Mouse (Mus musculus) hindbrain, embryonic 11.5 days (tissue): Measurements from ENCODE around the gene Spem1. TPM values are rescaled to one million over a fixed set of nuclear protein-coding genes. Genes with fewer than 3 reads are reported as not detected.

Source experiments
- ATAC-seq: fragments of 200-750 bp; cut with Nextera tagmentation; 2 replicates; pipeline ENCODE4 v1.8.0; 2017; ENCODE audit warnings: mild to moderate bottlenecking, moderate TSS enrichment, moderate library complexity; ENCODE audit not compliant: low FRiP score
- DNase-seq: peaks from one replicate; pipeline ENCODE4 v3.0.0-alpha.2; 2015; ENCODE audit warnings: low spot score
- H3K27ac ChIP-seq: fragments of 300-500 bp; sonication (generic); 2 replicates; pipeline ENCODE4 v1.5.1; 2014; ENCODE audit warnings: mild to moderate bottlenecking, low read depth, low read length
- H3K27me3 ChIP-seq: fragments of 300-500 bp; sonication (generic); 2 replicates; pipeline ENCODE4 v1.6.1; 2014; ENCODE audit warnings: mild to moderate bottlenecking, low read length, moderate library complexity, mixed read lengths; ENCODE audit not compliant: control insufficient read depth, insufficient read depth
- H3K36me3 ChIP-seq: fragments of 300-500 bp; sonication (generic); 2 replicates; pipeline ENCODE4 v1.6.1; 2014; ENCODE audit warnings: mild to moderate bottlenecking, low read length, moderate library complexity, mixed read lengths; ENCODE audit not compliant: control insufficient read depth, insufficient read depth
- H3K4me1 ChIP-seq: fragments of 300-500 bp; sonication (generic); replicated peaks from 2 replicates; pipeline ENCODE4 v1.6.1; 2014; ENCODE audit warnings: low read length, mixed read lengths; ENCODE audit not compliant: control insufficient read depth, insufficient read depth
- H3K4me2 ChIP-seq: fragments of 300-500 bp; sonication (generic); replicated peaks from 2 replicates; pipeline ENCODE4 v1.6.1; 2014; ENCODE audit warnings: mild to moderate bottlenecking, low read depth, low read length
- H3K4me3 ChIP-seq: fragments of 300-500 bp; sonication (generic); 2 replicates; pipeline ENCODE4 v1.5.1; 2014; ENCODE audit warnings: low read depth, low read length
- H3K9ac ChIP-seq: fragments of 300-500 bp; sonication (generic); 2 replicates; pipeline ENCODE4 v1.6.1; 2014; ENCODE audit warnings: low read depth, low read length
- H3K9me3 ChIP-seq: fragments of 300-500 bp; sonication (generic); 2 replicates; pipeline ENCODE4 v1.6.1; 2016; ENCODE audit warnings: low read length; ENCODE audit not compliant: control insufficient read depth
- WGBS: fragments of 180-500 bp; shearing (Covaris S2); extraction: QIAGEN DNeasy Blood & Tissue Kit; methylation state at CpG from one replicate; pipeline ENCODE4 v1.1.7; 2014; 5-methylcytosine and 5-hydroxymethylcytosine counted together
- polyA plus RNA-seq: library from polyadenylated mRNA; unstranded; fragments of >200 nt; fragmentation: Nextera tagmentation; extraction: Ambion mirVana; gene quantifications from 2 replicates; pipeline ENCODE4 v1.2.1, GENCODE M21; 2014

Spem1 gene
- polyA plus RNA-seq, 1 experiment from 2014 or later: 0.17 TPM

DNA sequence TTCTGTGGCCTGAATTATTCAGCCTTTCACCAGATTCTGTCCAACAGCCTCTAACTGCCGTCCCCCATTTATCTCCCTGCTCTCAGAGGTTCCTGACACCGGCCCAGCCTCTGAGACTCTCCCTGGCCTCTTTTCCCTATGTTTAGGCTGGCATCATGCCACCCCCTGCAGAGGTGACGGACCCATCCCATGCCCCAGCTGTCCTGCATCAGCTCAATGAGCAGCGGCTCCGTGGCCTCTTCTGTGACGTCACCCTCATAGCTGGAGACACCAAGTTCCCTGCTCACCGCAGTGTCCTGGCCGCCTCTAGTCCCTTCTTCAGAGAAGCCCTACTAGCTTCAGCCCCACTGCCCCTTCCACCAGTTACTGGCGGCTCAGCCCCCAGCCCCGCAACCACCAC lies 46.3 kb downstream of the Spem1 start:
- DNase-seq (no peak), ATAC-seq (no peak)
- Histone ChIP-seq H3K9ac (no peak overlapping the region), H3K9me3 (no peaks in the 10 kb centered on the region), H3K27me3 (peaks cover 6% of the 10 kb centered on the region; the same call in 1 of the 2 replicates), H3K4me3 (no peak overlapping the region), H3K27ac (no peak overlapping the region), H3K36me3 (no peaks in the 10 kb centered on the region), H3K4me2 (no peak overlapping the region), H3K4me1 (no peaks in the 10 kb centered on the region)
- WGBS: 64% methylated on average over 10 of the region's 10 CpGs

DNA sequence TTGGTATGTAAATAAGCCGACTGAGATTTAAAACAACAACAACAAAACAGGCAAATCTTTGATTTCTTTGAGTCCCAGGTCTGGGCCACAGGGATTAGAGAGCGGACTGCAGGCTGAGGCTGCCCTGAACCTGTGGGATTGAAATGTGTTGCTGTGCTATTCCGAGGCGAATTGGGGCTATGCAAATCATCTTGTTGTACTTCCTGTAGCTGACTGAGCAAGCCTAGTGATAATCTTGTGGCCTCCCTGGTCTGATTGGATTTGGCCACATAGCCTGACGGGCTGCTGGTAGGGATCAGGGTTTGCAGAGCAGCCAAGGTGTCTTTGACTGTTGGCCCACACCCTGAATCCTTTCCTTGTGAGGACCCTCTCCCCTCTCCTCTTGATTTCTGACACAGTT lies 47.0 kb downstream of the Spem1 start:
- WGBS: 58% methylated on average over 5 of the region's 5 CpGs
- no peaks in the 10 kb centered on the region for H3K9me3 ChIP-seq
- H3K4me1 ChIP-seq: no peaks in the 10 kb centered on the region
- H3K4me2 ChIP-seq: no peak overlapping the region
- peaks cover 6% of the 10 kb centered on the region; the same call in 1 of the 2 replicates for H3K27me3 ChIP-seq
- no peaks in the 10 kb centered on the region for H3K36me3 ChIP-seq
- ATAC-seq (no peak), DNase-seq (no peak)
- no peak overlapping the region for H3K4me3 ChIP-seq
- no peak overlapping the region for H3K9ac ChIP-seq
- no peak overlapping the region for H3K27ac ChIP-seq

Other genes with a start within 250 kb of the Spem1 start
- gene Wrap53, start 241.9 kb downstream of the Spem1 start, polyA plus RNA-seq: 36.6 and 37.8 TPM in 2 replicates
- 156 and 159 TPM in 2 replicates for gene Trp53, start 241.8 kb downstream of the Spem1 start, polyA plus RNA-seq
- 11.7 and 13.1 TPM in 2 replicates for gene Atp1b2, start 216.2 kb downstream of the Spem1 start, polyA plus RNA-seq
- gene Shbg, start 204.3 kb downstream of the Spem1 start, polyA plus RNA-seq: 0.17 TPM in 1 of 2 replicates, not detected in the other
- 15.0 and 20.6 TPM in 2 replicates for gene Sat2, start 200.2 kb downstream of the Spem1 start, polyA plus RNA-seq
- gene Fxr2, start 189.2 kb downstream of the Spem1 start, polyA plus RNA-seq: 30.1 and 31.3 TPM in 2 replicates
- not detected in 2 replicates for gene Sox15, start 166.9 kb downstream of the Spem1 start, polyA plus RNA-seq
- 28.0 and 45.3 TPM in 2 replicates for gene Mpdu1, start 159.5 kb downstream of the Spem1 start, polyA plus RNA-seq
- 8.2 and 8.7 TPM in 2 replicates for gene Cd68, start 156.0 kb downstream of the Spem1 start, polyA plus RNA-seq
- gene Eif4a1, start 149.8 kb downstream of the Spem1 start, polyA plus RNA-seq: 891 and 905 TPM in 2 replicates
- 85.8 and 101 TPM in 2 replicates for gene Senp3, start 140.1 kb downstream of the Spem1 start, polyA plus RNA-seq
- not detected in 2 replicates for gene Tnfsf13, start 136.4 kb downstream of the Spem1 start, polyA plus RNA-seq
- gene Tnfsf12, start 126.3 kb downstream of the Spem1 start, polyA plus RNA-seq: 2.2 and 4.0 TPM in 2 replicates
- gene Tnfsfm13, start 126.1 kb downstream of the Spem1 start, polyA plus RNA-seq: 0.61 and 1.1 TPM in 2 replicates
- gene Polr2a, start 63.5 kb downstream of the Spem1 start, polyA plus RNA-seq: 46.5 and 50.1 TPM in 2 replicates
- gene Slc35g3, start 60.2 kb downstream of the Spem1 start, polyA plus RNA-seq: 0.57 and 1.1 TPM in 2 replicates
- 1.3 and 1.7 TPM in 2 replicates for gene Zbtb4, start 56.3 kb downstream of the Spem1 start, polyA plus RNA-seq
- gene Chrnb1, start 26.2 kb downstream of the Spem1 start, polyA plus RNA-seq: 1.2 and 1.5 TPM in 2 replicates
- gene Fgf11, start 20.3 kb downstream of the Spem1 start, polyA plus RNA-seq: 2.2 and 2.8 TPM in 2 replicates
- gene Tmem102, start 16.6 kb downstream of the Spem1 start, polyA plus RNA-seq: 0.83 and 0.93 TPM in 2 replicates
- not detected in 2 replicates for gene Gm39566, start 6.9 kb downstream of the Spem1 start, polyA plus RNA-seq
- not detected in 2 replicates for gene Spem2, start 3.7 kb downstream of the Spem1 start, polyA plus RNA-seq
- gene Nlgn2, start 15.6 kb upstream of the Spem1 start, polyA plus RNA-seq: 11.5 and 16.1 TPM in 2 replicates
- gene Tmem256, start 16.3 kb upstream of the Spem1 start, polyA plus RNA-seq: 268 and 276 TPM in 2 replicates
- gene Plscr3, start 24.2 kb upstream of the Spem1 start, polyA plus RNA-seq: 62.2 and 62.6 TPM in 2 replicates
- 0.52 TPM in 1 of 2 replicates, not detected in the other for gene Tnk1, start 36.5 kb upstream of the Spem1 start, polyA plus RNA-seq
- gene Tmem95, start 55.8 kb upstream of the Spem1 start, polyA plus RNA-seq: not detected in 2 replicates
- 2.3 and 2.4 TPM in 2 replicates for gene Kctd11, start 59.2 kb upstream of the Spem1 start, polyA plus RNA-seq
- 0.45 and 1.4 TPM in 2 replicates for gene Acap1, start 73.4 kb upstream of the Spem1 start, polyA plus RNA-seq
- gene 2810408A11Rik, start 78.8 kb upstream of the Spem1 start, polyA plus RNA-seq: 14.5 and 14.7 TPM in 2 replicates
- gene Neurl4, start 78.9 kb upstream of the Spem1 start, polyA plus RNA-seq: 15.0 and 20.6 TPM in 2 replicates
- gene Gps2, start 91.7 kb upstream of the Spem1 start, polyA plus RNA-seq: 84.3 and 89.0 TPM in 2 replicates
- gene Eif5a, start 99.8 kb upstream of the Spem1 start, polyA plus RNA-seq: 1,842 and 1,860 TPM in 2 replicates
- 3.1 and 4.8 TPM in 2 replicates for gene Ybx2, start 113.6 kb upstream of the Spem1 start, polyA plus RNA-seq
- gene Slc2a4, start 126.0 kb upstream of the Spem1 start, polyA plus RNA-seq: 7.9 and 9.6 TPM in 2 replicates
- 8.2 and 8.4 TPM in 2 replicates for gene Cldn7, start 142.6 kb upstream of the Spem1 start, polyA plus RNA-seq
- gene Ctdnep1, start 159.0 kb upstream of the Spem1 start, polyA plus RNA-seq: 23.8 and 26.8 TPM in 2 replicates
- gene Elp5, start 160.3 kb upstream of the Spem1 start, polyA plus RNA-seq: 154 and 163 TPM in 2 replicates
- 621 and 643 TPM in 2 replicates for gene Gabarap, start 169.0 kb upstream of the Spem1 start, polyA plus RNA-seq
- 56.7 and 57.5 TPM in 2 replicates for gene Phf23, start 173.6 kb upstream of the Spem1 start, polyA plus RNA-seq
- gene Dvl2, start 178.4 kb upstream of the Spem1 start, polyA plus RNA-seq: 24.6 and 27.2 TPM in 2 replicates
- 45.1 and 52.1 TPM in 2 replicates for gene Acadvl, start 193.2 kb upstream of the Spem1 start, polyA plus RNA-seq
- gene Dlg4, start 194.8 kb upstream of the Spem1 start, polyA plus RNA-seq: 13.2 and 18.7 TPM in 2 replicates
- gene Asgr1, start 231.9 kb upstream of the Spem1 start, polyA plus RNA-seq: 0.29 and 0.40 TPM in 2 replicates